Mouse (Mus musculus) forebrain, postnatal 0 days (tissue): ENCODE measurements around the gene Glb1. TPM values are rescaled to one million over a fixed set of nuclear protein-coding genes. Genes with fewer than 3 reads are reported as not detected.
"Not testable (repeated sequence)": the region's sequence is repeated elsewhere in the genome, so short reads cannot be mapped to it uniquely, and the experiment has no call there.

Experiments
- ATAC-seq: fragments of 200-750 bp; cut with Nextera tagmentation; 2 replicates; pipeline ENCODE4 v1.8.0; 2017; ENCODE audit warnings: mild to moderate bottlenecking, moderate library complexity
- DNase-seq: peaks from one replicate; pipeline ENCODE4 v3.0.0-alpha.2; 2015
- H3K27ac ChIP-seq: fragments of 300-500 bp; sonication (generic); 2 replicates; pipeline ENCODE4 v1.5.1; 2014; ENCODE audit warnings: low read depth, mild to moderate bottlenecking, antibody characterized with exemption, low read length, moderate library complexity, mixed read lengths
- H3K27me3 ChIP-seq: fragments of 300-500 bp; sonication (generic); 2 replicates; pipeline ENCODE4 v1.6.1; 2014; ENCODE audit warnings: mild to moderate bottlenecking, low read length, mixed read lengths; ENCODE audit not compliant: insufficient read depth
- H3K36me3 ChIP-seq: fragments of 300-500 bp; sonication (generic); 2 replicates; pipeline ENCODE4 v1.6.1; 2014; ENCODE audit warnings: mild to moderate bottlenecking, moderate library complexity; ENCODE audit not compliant: insufficient read depth
- H3K4me1 ChIP-seq: fragments of 300-500 bp; sonication (generic); 2 replicates; pipeline ENCODE4 v1.6.1; 2014; ENCODE audit warnings: antibody characterized with exemption; ENCODE audit not compliant: insufficient read depth
- H3K4me2 ChIP-seq: fragments of 300-500 bp; sonication (generic); 2 replicates; pipeline ENCODE4 v1.6.1; 2014; ENCODE audit warnings: low read depth, mild to moderate bottlenecking, moderate library complexity
- H3K4me3 ChIP-seq: fragments of 300-500 bp; sonication (generic); 2 replicates; pipeline ENCODE4 v1.5.1; 2014; ENCODE audit warnings: low read depth, low read length, mixed read lengths
- H3K9ac ChIP-seq: fragments of 300-500 bp; sonication (generic); 2 replicates; pipeline ENCODE4 v1.6.1; 2014; ENCODE audit warnings: mild to moderate bottlenecking
- H3K9me3 ChIP-seq: fragments of 300-500 bp; sonication (generic); 2 replicates; pipeline ENCODE4 v1.6.1; 2016; ENCODE audit warnings: low read length
- CTCF ChIP-seq: sonication (generic); IDR thresholded peaks from 2 replicates; pipeline ENCODE4 v1.5.1; 2016; ENCODE audit warnings: antibody characterized with exemption, control low read depth, low read depth
- WGBS: fragments of 180-500 bp; shearing (Covaris S2); extraction: QIAGEN DNeasy Blood & Tissue Kit; methylation state at CpG from one replicate; pipeline ENCODE4 v1.1.7; 2014; 5-methylcytosine and 5-hydroxymethylcytosine counted together
- polyA plus RNA-seq: library from polyadenylated mRNA; unstranded; fragments of >200 nt; fragmentation: Nextera tagmentation; extraction: Ambion mirVana; gene quantifications from 2 replicates; pipeline ENCODE4 v1.2.1, GENCODE M21; 2015
- total RNA-seq: library from RNA; depleted of rRNA; stranded (reverse); fragments of >200 nt; gene quantifications from 2 replicates; pipeline ENCODE4 v1.2.3, GENCODE M21; 2014

The Glb1 gene
- total and polyA plus RNA-seq, 2 experiments from 2014 or later, result 26.1 to 32.3 TPM

DNA sequence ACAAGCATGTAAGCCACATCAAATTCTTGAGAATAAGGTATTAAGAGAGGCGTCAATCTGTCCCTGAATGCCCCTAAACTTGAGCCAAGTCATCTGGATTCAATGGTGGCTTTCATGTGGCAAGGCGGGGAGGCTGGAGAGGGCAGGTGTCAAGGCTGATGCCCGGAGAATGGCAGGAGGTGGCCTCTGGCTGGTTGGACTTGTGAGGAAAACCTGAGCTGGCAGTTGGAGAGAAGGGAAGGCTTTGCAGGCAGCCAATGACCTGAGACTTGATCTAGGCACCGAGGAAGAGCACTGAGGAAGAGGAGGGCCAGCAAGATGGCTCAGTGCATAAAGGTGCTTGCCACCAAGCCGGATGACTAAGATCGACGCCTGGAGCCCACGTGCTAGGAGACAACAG is 12.6 kb upstream of the Glb1 start:
- ATAC-seq, result no peak
- Histone ChIP-seq H3K27ac (no peak overlapping the region), H3K9me3 (no peaks in the 10 kb centered on the region), H3K27me3 (no peaks in the 10 kb centered on the region), H3K4me1 (no peaks in the 10 kb centered on the region; the same call in 1 of the 2 replicates), H3K9ac (no peak overlapping the region), H3K4me2 (no peak overlapping the region), H3K4me3 (no peak overlapping the region), H3K36me3 (0 out of 2 replicates have a peak, but pooled peaks cover 5% of the 10 kb centered on the region)
- no peak for TF ChIP-seq CTCF
- no peak for DNase-seq
- 87% methylated on average over 8 of the region's 8 CpGs for WGBS

- H3K4me2 ChIP-seq, result no peak overlapping the region
- no peaks in the 10 kb centered on the region for H3K27me3 ChIP-seq
- H3K27ac ChIP-seq, result no peak overlapping the region
- ATAC-seq, result no peak
- 0 out of 2 replicates have a peak, but pooled peaks cover 5% of the 10 kb centered on the region for H3K36me3 ChIP-seq
- DNase-seq, result no peak
- WGBS, result 81% methylated on average over 3 of the region's 3 CpGs
- no peak for TF ChIP-seq CTCF
- H3K9ac ChIP-seq, result no peak overlapping the region
- no peak overlapping the region for H3K4me3 ChIP-seq
- no peaks in the 10 kb centered on the region; the same call in 1 of the 2 replicates for H3K4me1 ChIP-seq
- no peaks in the 10 kb centered on the region for H3K9me3 ChIP-seq
These were observed 12.0 kb upstream of the Glb1 start for GRCm38 (mm10) chr9:114388701-114389370.

DNA sequence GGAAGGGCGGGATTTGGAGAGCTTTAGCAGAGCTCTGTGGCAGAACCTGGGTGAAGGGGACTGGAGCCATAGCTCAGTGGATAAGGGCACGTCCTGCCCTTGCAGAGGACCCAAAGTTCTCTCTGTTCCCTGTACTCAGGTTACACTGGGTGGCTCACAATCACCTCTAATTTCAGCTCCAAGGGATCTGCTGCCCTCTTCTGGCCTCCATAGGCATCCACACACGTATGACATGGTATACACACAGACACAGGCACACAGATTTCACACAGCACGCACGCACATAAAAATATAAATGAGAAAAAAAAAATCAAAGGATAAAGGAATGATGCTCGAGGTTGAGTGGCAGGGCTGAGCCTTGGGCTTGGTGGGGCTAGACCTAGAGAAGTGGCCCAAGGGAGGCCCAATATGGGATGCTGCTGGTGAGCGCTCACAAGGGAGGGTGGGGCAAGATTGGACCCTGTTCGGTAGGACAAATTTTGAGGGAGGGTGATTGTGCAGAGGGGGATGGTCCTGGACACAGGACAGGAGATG is 11.4 kb upstream of the Glb1 start:
- peak; percentile 55 for TF ChIP-seq CTCF
- Histone ChIP-seq H3K9me3 (no peaks in the 10 kb centered on the region), H3K36me3 (0 out of 2 replicates have a peak, but pooled peaks cover 4% of the 10 kb centered on the region), H3K27me3 (no peaks in the 10 kb centered on the region), H3K4me1 (no peaks in the 10 kb centered on the region; the same call in 1 of the 2 replicates), H3K4me2 (peak overlapping the region; percentile 87), H3K4me3 (peak overlapping the region; percentile 62), H3K27ac (no peak overlapping the region), H3K9ac (0 out of 2 replicates have a peak overlapping the region, but pooled peaks have one; percentile 63)
- ATAC-seq (peak; percentile 32), DNase-seq (peak; percentile 20)
- 77% methylated on average over 8 of the region's 8 CpGs for WGBS

DNA sequence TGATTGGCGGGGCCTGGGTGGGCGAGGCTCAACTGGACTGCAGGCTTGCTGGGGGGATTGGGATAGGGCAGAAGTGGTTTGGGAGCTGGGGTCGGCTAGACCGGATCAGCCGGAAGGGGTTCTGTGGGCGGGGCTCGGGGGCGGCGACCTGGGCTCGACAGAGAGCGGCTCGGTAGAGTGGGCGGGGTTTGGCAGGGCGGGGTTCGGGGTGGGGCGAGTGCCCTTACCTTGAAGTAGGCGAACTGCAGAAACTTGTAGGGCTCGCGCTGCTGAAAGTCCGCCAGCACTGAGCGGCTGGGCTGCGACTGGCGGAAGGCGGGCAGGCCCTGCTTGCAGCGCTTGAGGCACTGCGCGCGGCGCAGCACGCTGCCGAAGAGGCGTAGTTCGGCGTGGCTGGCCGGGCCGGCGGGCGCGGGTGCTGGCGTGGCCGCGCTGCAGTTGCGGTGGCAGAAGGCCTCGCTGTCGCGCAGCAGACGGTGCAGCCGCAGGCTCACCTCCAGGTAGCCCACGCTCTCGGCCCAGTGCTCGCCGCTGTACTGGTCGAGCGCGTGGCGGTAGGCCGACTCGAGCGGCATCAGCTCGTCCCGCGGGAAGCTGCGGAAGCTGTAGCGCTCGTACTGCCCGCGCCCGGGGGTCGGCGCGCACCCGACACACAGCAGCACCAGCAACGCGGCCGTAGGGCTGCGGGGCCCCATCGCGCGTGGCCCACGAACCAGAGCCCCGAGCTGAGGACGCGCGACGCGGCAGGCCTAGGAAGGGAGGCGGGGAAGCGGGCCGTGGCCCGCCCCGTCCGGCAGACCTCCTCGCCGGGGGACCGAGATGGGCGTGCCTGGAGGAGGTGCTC is 10.7 kb upstream of the Glb1 start, which contains the start of gene Crtap:
Gene Crtap (minus strand): TSS at position 771 of the 844 bp plus-strand sequence.
- ATAC-seq, result peak; percentile 79
- no peaks in the 10 kb centered on the region for H3K27me3 ChIP-seq
- WGBS, result 5% methylated on average over 90 of the region's 96 CpGs

DNA sequence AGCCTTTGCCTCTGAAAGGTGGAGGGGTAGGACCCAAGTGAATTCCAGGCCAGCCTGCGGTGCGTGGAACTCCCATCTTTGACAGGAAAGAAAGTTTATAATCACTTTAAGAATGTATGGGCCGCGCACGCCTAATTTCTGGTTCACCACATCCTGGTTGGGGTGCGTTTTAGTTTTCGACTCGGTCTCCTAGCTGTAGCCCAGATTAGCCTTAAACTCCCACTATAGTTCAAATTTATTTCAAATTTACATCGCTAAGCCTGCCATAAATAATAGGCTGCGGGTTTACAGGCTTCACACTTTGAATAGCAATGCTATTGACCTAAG is 10.2 kb upstream of the Glb1 start:
- TF ChIP-seq CTCF, result no peak
- Histone ChIP-seq H3K27ac (0 out of 2 replicates have a peak overlapping the region, but pooled peaks have one; percentile 46), H3K9me3 (no peaks in the 10 kb centered on the region), H3K4me1 (no peaks in the 10 kb centered on the region; the same call in 1 of the 2 replicates), H3K9ac (peak overlapping the region; percentile 63), H3K4me2 (peak overlapping the region; percentile 87), H3K4me3 (peak overlapping the region; percentile 62), H3K27me3 (no peaks in the 10 kb centered on the region), H3K36me3 (no peaks in the 10 kb centered on the region)
- DNase-seq, result no peak
- ATAC-seq, result no peak
- 4% methylated on average over 10 of the region's 10 CpGs for WGBS

More for the DNA sequence above, 10.7 kb upstream of the Glb1 start, which contains the start of gene Crtap:
- Histone ChIP-seq H3K4me3 (peak within 1 kb of the TSS; percentile 62), H3K9me3 (no peaks in the 10 kb centered on the region), H3K4me1 (no peaks in the 10 kb centered on the region; the same call in 1 of the 2 replicates), H3K27ac (peak within 1 kb of the TSS; percentile 46; the same call in 1 of the 2 replicates), H3K9ac (peak within 1 kb of the TSS; percentile 63), H3K4me2 (peak within 1 kb of the TSS; percentile 87), H3K36me3 (no peaks in the 10 kb centered on the region)
- DNase-seq, result peak; percentile 63
- TF ChIP-seq CTCF, result no peak

DNA sequence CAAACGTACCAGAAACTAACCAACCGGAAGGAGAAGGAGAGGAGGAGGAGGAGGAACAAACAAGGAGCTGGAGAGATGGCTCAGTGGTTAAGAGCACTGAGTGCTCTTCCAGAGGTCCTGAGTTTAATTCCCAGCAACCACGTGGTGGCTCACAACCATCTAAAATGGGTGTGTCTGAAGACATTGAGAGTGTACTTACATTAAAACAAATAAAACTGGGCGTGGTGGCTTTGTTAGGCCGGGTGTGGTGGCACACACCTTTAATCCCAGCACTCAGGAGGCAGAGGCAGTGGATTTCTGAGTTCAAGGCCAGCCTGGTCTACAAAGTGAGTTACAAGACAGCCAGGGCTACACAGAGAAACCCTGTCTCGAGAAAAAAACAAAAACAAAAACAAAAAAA is 6.7 kb upstream of the Glb1 start:
- H3K27me3 ChIP-seq, H3K9me3 ChIP-seq: not testable (repeated sequence)
- WGBS, result 71% methylated on average over 6 of the region's 6 CpGs

DNA sequence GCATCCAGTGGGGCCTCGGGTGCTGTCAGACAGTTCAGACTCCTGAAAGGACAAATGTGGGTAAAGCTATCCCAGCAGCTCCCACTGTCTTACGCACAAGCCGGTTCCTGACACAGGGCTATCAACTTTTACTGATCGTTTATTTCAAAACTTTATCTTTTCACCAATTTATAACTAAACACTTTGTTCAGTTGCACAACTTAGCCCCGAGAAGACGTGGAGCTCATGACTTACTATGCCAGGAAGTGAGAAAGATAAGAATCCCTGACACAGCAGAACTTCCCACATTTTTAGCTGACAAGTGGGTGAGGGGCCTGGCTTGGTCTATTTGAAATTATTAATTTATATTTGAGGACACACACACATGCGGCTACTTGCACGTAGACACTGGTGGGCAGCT is 6.2 kb upstream of the Glb1 start:
- TF ChIP-seq CTCF, result no peak
- Histone ChIP-seq H3K27me3 (no peaks in the 10 kb centered on the region), H3K9ac (no peak overlapping the region), H3K4me2 (no peak overlapping the region), H3K4me3 (no peak overlapping the region), H3K27ac (no peak overlapping the region), H3K36me3 (no peaks in the 10 kb centered on the region), H3K9me3 (no peaks in the 10 kb centered on the region), H3K4me1 (no peaks in the 10 kb centered on the region; the same call in 1 of the 2 replicates)
- ATAC-seq (no peak), DNase-seq (no peak)
- WGBS, result 89% methylated on average over 8 of the region's 8 CpGs

More for the DNA sequence above, 6.7 kb upstream of the Glb1 start:
- H3K4me1 ChIP-seq, ATAC-seq, H3K4me3 ChIP-seq, H3K36me3 ChIP-seq, H3K9ac ChIP-seq, H3K27ac ChIP-seq, H3K4me2 ChIP-seq, DNase-seq: not testable (repeated sequence)
